Comparison of ENCODE assay signal across 17 mouse cellular contexts in genomic region chr1:106640577-106640976, GRCm38 (mm10).
"Had no signal": no experiment of that assay in that cellular context is flagged by ENCODE, and none has a peak within 500 bp of the region (broad histone marks: within the 10 kb centered on the region; RNA-seq: fewer than 3 reads in every experiment).

No protein-coding gene starts in this region.

- H3K27ac ChIP-seq: liver, embryonic 13.5 days; liver, embryonic 15.5 days; macrophage; midbrain, embryonic 13.5 days; midbrain, embryonic 15.5 days; neural tube, embryonic 12.5 days; stomach, embryonic 15.5 days; stomach, postnatal 0 days had no signal

- H3K9me3 ChIP-seq: liver, embryonic 13.5 days; liver, embryonic 15.5 days; megakaryocyte, embryonic 14.5 days; midbrain, embryonic 13.5 days; midbrain, embryonic 15.5 days; neural tube, embryonic 12.5 days; stomach, embryonic 15.5 days had no signal

- H3K36me3 ChIP-seq: liver, embryonic 13.5 days; liver, embryonic 15.5 days; midbrain, embryonic 13.5 days; midbrain, embryonic 15.5 days; neural tube, embryonic 12.5 days; stomach, embryonic 15.5 days had no signal

- H3K9ac ChIP-seq: liver, embryonic 13.5 days; liver, embryonic 15.5 days; liver, postnatal 0 days; midbrain, embryonic 13.5 days; midbrain, embryonic 15.5 days; neural tube, embryonic 12.5 days; stomach, embryonic 15.5 days had no signal

- DNase-seq: liver, embryonic 13.5 days; liver, postnatal 0 days; lung, postnatal 36 days; right cerebral cortex, postnatal 14 days; thymus, adult 2 months; thymus, postnatal 25 days; thymus, postnatal 4 days had no signal

- H3K4me2 ChIP-seq: liver, embryonic 11.5 days; liver, embryonic 13.5 days; liver, embryonic 15.5 days; midbrain, embryonic 11.5 days; midbrain, embryonic 13.5 days; midbrain, embryonic 15.5 days; neural tube, embryonic 12.5 days; stomach, embryonic 15.5 days had no signal

- ATAC-seq: liver, postnatal 0 days; midbrain, embryonic 13.5 days; midbrain, embryonic 15.5 days had no signal

- H3K4me1 ChIP-seq: liver, embryonic 13.5 days; liver, embryonic 15.5 days; midbrain, embryonic 13.5 days; midbrain, embryonic 15.5 days; neural tube, embryonic 12.5 days had no signal

- H3K4me3 ChIP-seq: liver, embryonic 13.5 days; liver, embryonic 15.5 days; megakaryocyte, embryonic 14.5 days; midbrain, embryonic 13.5 days; midbrain, embryonic 15.5 days; neural tube, embryonic 12.5 days; stomach, embryonic 15.5 days had no signal

- H3K27me3 ChIP-seq: liver, embryonic 13.5 days; liver, embryonic 15.5 days; megakaryocyte, embryonic 14.5 days; midbrain, embryonic 13.5 days; midbrain, embryonic 15.5 days; neural tube, embryonic 12.5 days; stomach, embryonic 15.5 days had no signal
